23 mouse cellular contexts compared by ENCODE assay signal in genomic region chr4:151955791-151956190, GRCm38 (mm10). TPM values are rescaled to one million over a fixed set of nuclear protein-coding genes. Genes with fewer than 3 reads are reported as not detected.
A peak's percentile ranks its signal among the peaks of the same experiment; 100 is the strongest.
DNase-seq lines count a peak whose midpoint lies in the region; ATAC-seq and TF ChIP-seq lines count a peak whose summit lies in the region.
"Had no signal": no experiment of that assay in that cellular context is flagged by ENCODE, and none has a peak within 500 bp of the region (broad histone marks: within the 10 kb centered on the region; RNA-seq: fewer than 3 reads in every experiment).

No protein-coding gene starts in this region.

- H3K27ac ChIP-seq in heart, embryonic 10.5 days = 0 out of 2 replicates have a peak overlapping the region, but pooled peaks have one; percentile 36
- H3K27ac ChIP-seq in CH12.LX (ENCODE audit: insufficient read depth, low read depth) = no peak overlapping the region
- peak overlapping the region; percentile 98 for H3K27ac ChIP-seq in liver, embryonic 12.5 days
- peak overlapping the region; percentile 98 for H3K27ac ChIP-seq in liver, embryonic 15.5 days (replicated peaks)
- H3K27ac ChIP-seq in intestine, embryonic 15.5 days = no peak overlapping the region
- H3K27ac ChIP-seq: forebrain, embryonic 10.5 days; forebrain, embryonic 13.5 days; gastrocnemius, adult 2 months; heart, embryonic 13.5 days; hindbrain, embryonic 15.5 days had no signal

- DNase-seq in heart, embryonic 10.5 days (ENCODE audit: low spot score) = no peak
- no peak for DNase-seq in heart, postnatal 10 days
- DNase-seq in CH12.LX (ENCODE audit: extremely low read depth) = no peak
- no peak for DNase-seq in c-Kit-positive CD71-positive TER-119-positive erythroid progenitor cells, embryonic 14.5 days (ENCODE audit: low spot score)
- DNase-seq in layer of hippocampus, adult 9-10 months (ENCODE audit: low spot score) = no peak
- DNase-seq: adrenal gland, adult 8-10 months; adrenal gland, postnatal 25 days; cerebellum, adult 18-20 months; cerebellum, adult 9-10 months; cerebellum, postnatal 14 days; forebrain, postnatal 0 days; gastrocnemius, postnatal 25 days; heart, adult 18-20 months had no signal

- no peaks in the 10 kb centered on the region for H3K9me3 ChIP-seq in heart, embryonic 10.5 days
- no peaks in the 10 kb centered on the region for H3K9me3 ChIP-seq in CH12.LX (replicated peaks; ENCODE audit: low read length)
- no peaks in the 10 kb centered on the region for H3K9me3 ChIP-seq in liver, embryonic 12.5 days (replicated peaks)
- no peaks in the 10 kb centered on the region for H3K9me3 ChIP-seq in liver, embryonic 15.5 days (replicated peaks)
- no peaks in the 10 kb centered on the region for H3K9me3 ChIP-seq in intestine, embryonic 15.5 days
- H3K9me3 ChIP-seq: forebrain, embryonic 10.5 days; forebrain, embryonic 13.5 days; heart, embryonic 13.5 days; hindbrain, embryonic 12.5 days; hindbrain, embryonic 15.5 days had no signal

- no peak for TF ChIP-seq POLR2A in CH12.LX (IDR thresholded peaks at IDR 0.05; ENCODE audit: low read depth, low read length)

- no peak overlapping the region for H3K9ac ChIP-seq in CH12.LX (ENCODE audit: insufficient read depth, low read depth)
- peak overlapping the region; percentile 74 for H3K9ac ChIP-seq in liver, embryonic 12.5 days
- peak overlapping the region; percentile 54; the same call in 1 of the 2 replicates for H3K9ac ChIP-seq in liver, embryonic 15.5 days
- no peak overlapping the region for H3K9ac ChIP-seq in intestine, embryonic 15.5 days
- H3K9ac ChIP-seq: forebrain, embryonic 13.5 days; forebrain, postnatal 0 days; hindbrain, embryonic 12.5 days; hindbrain, embryonic 15.5 days had no signal

- in situ Hi-C loops in CH12.LX (cut with MboI; ENCODE audit: low pct_ligation_motif_present, low pct_unique_long_range_greater_than_20kb, low sequenced_read_pairs) = no loop called here

- TF ChIP-seq CTCF in CH12.LX (conservative IDR thresholded peaks at IDR 0.05 in 1 of 2, IDR thresholded peaks at IDR 0.05 in 1 of 2; ENCODE audit: low read depth in 2 of 2, low read length in 2 of 2) = no peak

- TF ChIP-seq EP300 in CH12.LX (IDR thresholded peaks at IDR 0.05; ENCODE audit: low read length) = no peak

- dilution Hi-C loops in CH12.LX (cut with MboI; ENCODE audit: extremely low pct_ligation_motif_present, extremely low pct_unique_long_range_greater_than_20kb, low sequenced_read_pairs) = no loop called here

- peaks cover 26% of the 10 kb centered on the region for H3K4me1 ChIP-seq in heart, embryonic 10.5 days
- peaks cover 0 to 11% of the 10 kb centered on the region in 2 experiments; a peak in 1 of 4 replicates for H3K4me1 ChIP-seq in CH12.LX (ENCODE audit: control insufficient read depth in 1 of 2, insufficient read depth in 2 of 2)
- peaks cover 60% of the 10 kb centered on the region for H3K4me1 ChIP-seq in liver, embryonic 12.5 days
- peaks cover 72% of the 10 kb centered on the region for H3K4me1 ChIP-seq in liver, embryonic 15.5 days (replicated peaks)
- H3K4me1 ChIP-seq in intestine, embryonic 15.5 days (replicated peaks) = no peaks in the 10 kb centered on the region
- H3K4me1 ChIP-seq: forebrain, embryonic 10.5 days; forebrain, embryonic 13.5 days; hindbrain, embryonic 12.5 days; hindbrain, embryonic 15.5 days had no signal

- intact Hi-C loops in heart, postnatal 10 days (cut with DNase I) = no loop called here

- H3K36me3 ChIP-seq in heart, embryonic 10.5 days = peaks cover 90% of the 10 kb centered on the region
- H3K36me3 ChIP-seq in CH12.LX (replicated peaks in 1 of 2; ENCODE audit: control insufficient read depth in 1 of 2, insufficient read depth in 1 of 2, low read length in 1 of 2) = peaks cover 74 to 94% of the 10 kb centered on the region in 2 experiments
- H3K36me3 ChIP-seq in liver, embryonic 12.5 days = peaks cover 90% of the 10 kb centered on the region
- peaks cover 87% of the 10 kb centered on the region for H3K36me3 ChIP-seq in liver, embryonic 15.5 days (replicated peaks)
- H3K36me3 ChIP-seq in intestine, embryonic 15.5 days = peaks cover 58% of the 10 kb centered on the region

- no peaks in the 10 kb centered on the region for H3K27me3 ChIP-seq in heart, embryonic 10.5 days (ENCODE audit: insufficient read depth, poor library complexity, severe bottlenecking)
- no peaks in the 10 kb centered on the region for H3K27me3 ChIP-seq in CH12.LX (replicated peaks)
- no peaks in the 10 kb centered on the region for H3K27me3 ChIP-seq in liver, embryonic 12.5 days (replicated peaks)
- no peaks in the 10 kb centered on the region for H3K27me3 ChIP-seq in liver, embryonic 15.5 days
- H3K27me3 ChIP-seq in intestine, embryonic 15.5 days (replicated peaks) = no peaks in the 10 kb centered on the region
- H3K27me3 ChIP-seq: forebrain, embryonic 13.5 days; heart, embryonic 13.5 days; hindbrain, embryonic 12.5 days; hindbrain, embryonic 15.5 days had no signal

- H3K4me3 ChIP-seq in heart, embryonic 10.5 days = no peak overlapping the region
- H3K4me3 ChIP-seq in CH12.LX (replicated peaks in 1 of 3; ENCODE audit: low read depth in 2 of 3, low read length in 2 of 3, poor library complexity in 1 of 3) = no peak overlapping the region
- H3K4me3 ChIP-seq in liver, embryonic 12.5 days = no peak overlapping the region
- no peak overlapping the region for H3K4me3 ChIP-seq in liver, embryonic 15.5 days (replicated peaks)
- H3K4me3 ChIP-seq in intestine, embryonic 15.5 days (replicated peaks) = no peak overlapping the region
- H3K4me3 ChIP-seq: forebrain, embryonic 10.5 days; forebrain, embryonic 13.5 days; gastrocnemius, adult 2 months; heart, embryonic 13.5 days; hindbrain, embryonic 12.5 days; hindbrain, embryonic 15.5 days had no signal

- ATAC-seq in liver, embryonic 12.5 days = no peak
- ATAC-seq in liver, embryonic 15.5 days (ENCODE audit: insufficient read depth) = no peak
- ATAC-seq in intestine, embryonic 15.5 days = no peak
- ATAC-seq: activated CD4-positive, CD25-positive, alpha-beta regulatory T cell, adult 4 months; forebrain, embryonic 13.5 days; forebrain, postnatal 0 days had no signal

- no peak overlapping the region for H3K4me2 ChIP-seq in CH12.LX (ENCODE audit: insufficient read depth, low read depth, poor library complexity, severe bottlenecking)
- no peak overlapping the region for H3K4me2 ChIP-seq in liver, embryonic 12.5 days
- H3K4me2 ChIP-seq in liver, embryonic 15.5 days = no peak overlapping the region
- no peak overlapping the region for H3K4me2 ChIP-seq in intestine, embryonic 15.5 days (replicated peaks)
- H3K4me2 ChIP-seq: forebrain, embryonic 13.5 days; heart, embryonic 13.5 days; hindbrain, embryonic 12.5 days; hindbrain, embryonic 15.5 days had no signal

- TF ChIP-seq RAD21 in CH12.LX (IDR thresholded peaks at IDR 0.05; ENCODE audit: low read depth, low read length) = no peak

- no peaks in the 10 kb centered on the region for H3K79me2 ChIP-seq in CH12.LX (replicated peaks; ENCODE audit: control insufficient read depth, extremely low read depth, insufficient read depth, poor library complexity, severe bottlenecking)

- WGBS in heart, embryonic 10.5 days = 71% methylated on average over 1 of the region's 1 CpGs
- WGBS in liver, embryonic 12.5 days (ENCODE audit: insufficient replicate concordance) = 92% methylated on average over 1 of the region's 1 CpGs
- 90% methylated on average over 1 of the region's 1 CpGs for WGBS in liver, embryonic 15.5 days (ENCODE audit: insufficient replicate concordance)
- WGBS in intestine, embryonic 15.5 days = 96% methylated on average over 1 of the region's 1 CpGs

RNA-seq across cellular contexts. Expression of gene Dnajc11, which starts 22.3 kb away (rescaled TPM):
- polyA plus RNA-seq in heart, embryonic 10.5 days (2016; fragmentation: Nextera tagmentation; extraction: Ambion mirVana) = 80.5 and 85.8 TPM in 2 replicates
- total RNA-seq in heart, postnatal 10 days (2021) = 100 to 1,000 TPM in 1 of 2 experiments, 10 to 100 TPM in 1; 98.5 to 107 TPM
- total RNA-seq in CH12.LX (2012; rRNA removed) (63.5 and 81.2 TPM in 2 replicates), CH12.LX (2014; rRNA removed) (73.7 and 75.6 TPM in 2 replicates)
- 102 and 133 TPM in 2 replicates for polyA plus RNA-seq in CH12.LX (2012; ENCODE audit: insufficient read length, low read depth)
- 74.4 and 85.1 TPM in 2 replicates for polyA plus RNA-seq in liver, embryonic 12.5 days (2016; fragmentation: Nextera tagmentation; extraction: Ambion mirVana)
- polyA plus RNA-seq in liver, embryonic 15.5 days (2015; fragmentation: Nextera tagmentation; extraction: Ambion mirVana) = 45.5 and 49.1 TPM in 2 replicates
- polyA plus RNA-seq in intestine, embryonic 15.5 days (2015; fragmentation: Nextera tagmentation; extraction: Ambion mirVana) = 73.2 and 75.6 TPM in 2 replicates

RNA-seq across cellular contexts. Expression of gene Thap3, which starts 33.0 kb away (rescaled TPM):
- 29.3 and 30.1 TPM in 2 replicates for polyA plus RNA-seq in heart, embryonic 10.5 days (2016; fragmentation: Nextera tagmentation; extraction: Ambion mirVana)
- total RNA-seq in heart, postnatal 10 days (2021) = 10 to 100 TPM; 10.3 to 12.5 TPM
- total RNA-seq in CH12.LX (2012; rRNA removed) = 20.0 and 27.6 TPM in 2 replicates
- total RNA-seq in CH12.LX (2014; rRNA removed) = 10.1 and 12.8 TPM in 2 replicates
- polyA plus RNA-seq in CH12.LX (2012; ENCODE audit: insufficient read length, low read depth) = 11.0 and 11.7 TPM in 2 replicates
- 10.0 and 10.3 TPM in 2 replicates for polyA plus RNA-seq in liver, embryonic 12.5 days (2016; fragmentation: Nextera tagmentation; extraction: Ambion mirVana)
- polyA plus RNA-seq in liver, embryonic 15.5 days (2015; fragmentation: Nextera tagmentation; extraction: Ambion mirVana) = 6.4 and 7.9 TPM in 2 replicates
- 31.2 and 32.0 TPM in 2 replicates for polyA plus RNA-seq in intestine, embryonic 15.5 days (2015; fragmentation: Nextera tagmentation; extraction: Ambion mirVana)

RNA-seq across cellular contexts. Expression of gene Phf13, which starts 40.3 kb away (rescaled TPM):
- 22.9 and 26.2 TPM in 2 replicates for polyA plus RNA-seq in heart, embryonic 10.5 days (2016; fragmentation: Nextera tagmentation; extraction: Ambion mirVana)
- total RNA-seq in heart, postnatal 10 days (2021) = 10 to 100 TPM in 1 of 2 experiments, 1 to 10 TPM in 1; 8.5 to 11.3 TPM
- total RNA-seq in CH12.LX (2012; rRNA removed) (4.9 and 5.0 TPM in 2 replicates), CH12.LX (2014; rRNA removed) (1.9 and 2.1 TPM in 2 replicates)
- polyA plus RNA-seq in CH12.LX (2012; ENCODE audit: insufficient read length, low read depth) = 3.9 and 4.9 TPM in 2 replicates
- 10.4 and 11.2 TPM in 2 replicates for polyA plus RNA-seq in liver, embryonic 12.5 days (2016; fragmentation: Nextera tagmentation; extraction: Ambion mirVana)
- polyA plus RNA-seq in liver, embryonic 15.5 days (2015; fragmentation: Nextera tagmentation; extraction: Ambion mirVana) = 5.1 and 5.7 TPM in 2 replicates
- polyA plus RNA-seq in intestine, embryonic 15.5 days (2015; fragmentation: Nextera tagmentation; extraction: Ambion mirVana) = 20.4 and 21.0 TPM in 2 replicates

RNA-seq across cellular contexts. Expression of gene Klhl21, which starts 52.8 kb away (rescaled TPM):
- 28.4 and 42.2 TPM in 2 replicates for polyA plus RNA-seq in heart, embryonic 10.5 days (2016; fragmentation: Nextera tagmentation; extraction: Ambion mirVana)
- 10 to 100 TPM; 43.5 to 49.4 TPM for total RNA-seq in heart, postnatal 10 days (2021)
- total RNA-seq in CH12.LX (2012; rRNA removed) (7.1 and 9.5 TPM in 2 replicates), CH12.LX (2014; rRNA removed) (4.4 and 4.9 TPM in 2 replicates)
- polyA plus RNA-seq in CH12.LX (2012; ENCODE audit: insufficient read length, low read depth) = 9.1 and 9.4 TPM in 2 replicates
- polyA plus RNA-seq in liver, embryonic 12.5 days (2016; fragmentation: Nextera tagmentation; extraction: Ambion mirVana) = 10.9 and 12.0 TPM in 2 replicates
- polyA plus RNA-seq in liver, embryonic 15.5 days (2015; fragmentation: Nextera tagmentation; extraction: Ambion mirVana) = 6.3 and 7.2 TPM in 2 replicates
- polyA plus RNA-seq in intestine, embryonic 15.5 days (2015; fragmentation: Nextera tagmentation; extraction: Ambion mirVana) = 10.6 and 10.9 TPM in 2 replicates

Comparison
In these comparisons a context has a peak if more than half of its experiments do, and no peak if none do; other contexts are left out.
1. H3K27ac ChIP-seq: peak in heart, embryonic 10.5 days (single experiment), liver, embryonic 12.5 days (single experiment) and liver, embryonic 15.5 days (single experiment); none in CH12.LX (single experiment) and intestine, embryonic 15.5 days (single experiment).
2. H3K9ac ChIP-seq: peak in liver, embryonic 12.5 days (single experiment) and liver, embryonic 15.5 days (single experiment); none in CH12.LX (single experiment) and intestine, embryonic 15.5 days (single experiment).